In the genomic region with DNA sequence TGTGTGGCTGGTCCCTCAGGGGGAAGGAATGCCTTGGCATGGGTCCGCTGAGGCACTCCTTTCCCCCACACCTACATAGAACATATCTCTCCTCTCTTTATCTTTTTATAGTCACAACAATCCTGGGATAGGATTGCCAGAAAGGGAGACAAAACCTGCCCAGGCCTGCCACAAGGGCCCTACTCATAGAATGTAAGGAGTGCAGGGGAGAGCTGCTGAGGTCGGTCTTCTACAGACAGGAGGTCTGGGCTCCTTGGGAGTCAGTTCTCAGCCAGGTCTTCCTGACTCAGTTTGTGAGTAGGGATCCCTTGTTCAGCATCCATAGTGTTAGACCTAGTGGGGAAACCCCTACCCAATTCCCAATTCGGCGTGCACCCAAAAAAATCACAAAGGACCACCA, we compare ENCODE assay signal across 24 mouse cellular contexts.
"Had no signal": no experiment of that assay in that cellular context is flagged by ENCODE, and none has a peak within 500 bp of the region (broad histone marks: within the 10 kb centered on the region; RNA-seq: fewer than 3 reads in every experiment).

No protein-coding gene starts in this region.

- H3K4me2 ChIP-seq: heart, embryonic 11.5 days; heart, embryonic 13.5 days; heart, embryonic 15.5 days; hindbrain, embryonic 13.5 days; hindbrain, embryonic 15.5 days; limb, embryonic 12.5 days; liver, embryonic 11.5 days; liver, embryonic 13.5 days had no signal

- H3K36me3 ChIP-seq: heart, embryonic 13.5 days; heart, embryonic 15.5 days; hindbrain, embryonic 13.5 days; hindbrain, embryonic 15.5 days; limb, embryonic 10.5 days; limb, embryonic 12.5 days; liver, embryonic 13.5 days had no signal

- ATAC-seq: hindbrain, postnatal 0 days had no signal

- H3K9ac ChIP-seq: heart, embryonic 13.5 days; heart, embryonic 15.5 days; hindbrain, embryonic 13.5 days; hindbrain, embryonic 15.5 days; limb, embryonic 12.5 days; liver, embryonic 13.5 days had no signal

- H3K27ac ChIP-seq: gastrocnemius, adult 2 months; heart, adult 2 months; heart, embryonic 13.5 days; heart, embryonic 15.5 days; hindbrain, embryonic 13.5 days; hindbrain, embryonic 15.5 days; hindbrain, postnatal 0 days; layer of hippocampus, adult 2 months; left cerebral cortex, adult 2 months; limb, embryonic 10.5 days; limb, embryonic 12.5 days; liver, embryonic 13.5 days had no signal

- H3K27me3 ChIP-seq: heart, embryonic 13.5 days; heart, embryonic 15.5 days; hindbrain, embryonic 13.5 days; hindbrain, embryonic 15.5 days; limb, embryonic 12.5 days; liver, embryonic 13.5 days had no signal

- H3K4me1 ChIP-seq: hindbrain, embryonic 15.5 days; limb, embryonic 12.5 days had no signal

- H3K4me3 ChIP-seq: gastrocnemius, adult 2 months; heart, adult 2 months; heart, embryonic 13.5 days; heart, embryonic 15.5 days; hindbrain, embryonic 13.5 days; hindbrain, embryonic 15.5 days; layer of hippocampus, adult 2 months; left cerebral cortex, adult 2 months; limb, embryonic 10.5 days; limb, embryonic 12.5 days; liver, embryonic 13.5 days had no signal

- H3K9me3 ChIP-seq: heart, embryonic 13.5 days; heart, embryonic 15.5 days; hindbrain, embryonic 13.5 days; hindbrain, embryonic 15.5 days; limb, embryonic 10.5 days; limb, embryonic 12.5 days; liver, embryonic 13.5 days had no signal

- DNase-seq: gastrocnemius, adult 2 months; gastrocnemius, postnatal 10 days; gastrocnemius, postnatal 25 days; heart, adult 2 months; heart, postnatal 14 days; heart, postnatal 36 days; kidney, adult 18-20 months; kidney, adult 8-10 months; kidney, postnatal 10 days; kidney, postnatal 25 days; kidney, postnatal 4 days; liver; liver, embryonic 13.5 days had no signal
